Mouse (Mus musculus): ENCODE measurements around the gene Akt2. TPM values are rescaled to one million over a fixed set of nuclear protein-coding genes. Genes with fewer than 3 reads are reported as not detected.

Gene Akt2
- polyA plus RNA-seq, 1 experiment from 2014 or later = 98.8 TPM

- H3K9me3 ChIP-seq = no peaks in the 10 kb centered on the region
- H3K9ac ChIP-seq (replicated peaks) = no peak overlapping the region
- ATAC-seq (ENCODE audit: insufficient number of reproducible peaks, insufficient read depth, low FRiP score, low TSS enrichment, low read depth) = no peak
- H3K36me3 ChIP-seq = no peaks in the 10 kb centered on the region
- peaks cover 8% of the 10 kb centered on the region for H3K4me1 ChIP-seq (replicated peaks)
- H3K4me3 ChIP-seq (replicated peaks) = no peak overlapping the region
- H3K27me3 ChIP-seq = peaks cover 35% of the 10 kb centered on the region
- no peak overlapping the region for H3K27ac ChIP-seq
- H3K4me2 ChIP-seq = no peak overlapping the region
- 87% methylated on average over 11 of the region's 11 CpGs for WGBS
These were observed 58.4 kb downstream of the Akt2 start for GRCm38 (mm10) chr7:27649723-27650122.

GRCm38 (mm10) chr7:27650949-27651348 is 59.6 kb downstream of the Akt2 start:
- ATAC-seq (ENCODE audit: insufficient number of reproducible peaks, insufficient read depth, low FRiP score, low TSS enrichment, low read depth) = no peak
- Histone ChIP-seq H3K9ac (replicated peaks) (no peak overlapping the region), H3K9me3 (no peaks in the 10 kb centered on the region), H3K4me3 (replicated peaks) (0 out of 2 replicates have a peak overlapping the region, but pooled peaks have one; percentile 6), H3K4me2 (peak overlapping the region; percentile 19; the same call in 1 of the 2 replicates), H3K27ac (no peak overlapping the region), H3K4me1 (replicated peaks) (peaks cover 8% of the 10 kb centered on the region), H3K27me3 (peaks cover 47% of the 10 kb centered on the region), H3K36me3 (no peaks in the 10 kb centered on the region; the same call in 1 of the 2 replicates)
- 5% methylated on average over 10 of the region's 10 CpGs for WGBS

DNA sequence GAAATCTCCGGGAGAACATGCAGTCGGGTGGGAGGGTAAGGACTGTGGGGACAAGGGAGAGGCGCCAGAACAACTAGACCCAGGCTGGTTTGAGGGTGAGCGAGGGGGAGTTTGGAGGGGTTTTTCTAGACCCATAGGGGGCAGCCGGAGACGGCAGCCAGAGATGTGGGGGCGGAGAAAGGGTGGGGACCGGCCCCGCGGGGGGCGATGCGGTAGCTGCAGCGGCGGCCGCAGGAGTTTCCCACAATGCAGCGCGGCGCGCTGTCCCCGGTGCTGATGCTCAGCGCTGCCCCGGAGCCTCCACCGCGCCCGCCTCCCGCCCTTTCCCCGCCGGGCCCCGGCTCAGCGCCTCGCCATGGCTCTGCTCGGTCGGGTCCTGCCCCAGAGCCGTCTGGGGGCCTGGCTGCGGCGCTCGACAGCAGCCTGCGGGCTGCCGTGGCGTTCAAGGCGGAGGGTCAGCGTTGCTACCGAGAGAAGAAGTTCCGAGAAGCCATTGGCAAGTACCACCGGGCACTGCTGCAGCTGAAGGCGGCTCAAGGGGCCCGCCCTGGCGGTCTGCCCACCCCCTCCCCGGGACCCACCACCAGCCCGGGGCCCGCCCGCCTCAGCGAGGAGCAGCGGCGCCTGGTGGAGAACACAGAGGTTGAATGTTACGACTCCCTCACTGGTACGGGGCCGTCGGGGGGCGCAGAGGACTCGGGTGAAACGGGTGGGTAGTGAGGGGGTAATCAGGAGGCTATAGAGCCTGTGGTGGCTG is 62.5 kb downstream of the Akt2 start, which contains the start of gene Ttc9b:
Ttc9b (plus strand) TSS at position 235 of the 757 bp plus-strand sequence.
- peaks cover 76% of the 10 kb centered on the region for H3K27me3 ChIP-seq
- 4% methylated on average over 46 of the region's 62 CpGs for WGBS
- H3K27ac ChIP-seq = no peak within 1 kb of the TSS
- H3K9me3 ChIP-seq = no peaks in the 10 kb centered on the region
- peak; percentile 63 for ATAC-seq (ENCODE audit: insufficient number of reproducible peaks, insufficient read depth, low FRiP score, low TSS enrichment, low read depth)
- peak within 1 kb of the TSS; percentile 58 for H3K4me2 ChIP-seq
- H3K9ac ChIP-seq (replicated peaks) = no peak within 1 kb of the TSS; the same call in 1 of the 2 replicates
- peaks cover 25% of the 10 kb centered on the region for H3K36me3 ChIP-seq
- H3K4me3 ChIP-seq (replicated peaks) = peak within 1 kb of the TSS; percentile 34
- H3K4me1 ChIP-seq (replicated peaks) = peaks cover 8% of the 10 kb centered on the region

GRCm38 (mm10) chr7:27654607-27655276 is 63.4 kb downstream of the Akt2 start:
- no peak for ATAC-seq (ENCODE audit: insufficient number of reproducible peaks, insufficient read depth, low FRiP score, low TSS enrichment, low read depth)
- WGBS = 67% methylated on average over 20 of the region's 20 CpGs
- no peaks in the 10 kb centered on the region for H3K9me3 ChIP-seq
- H3K4me3 ChIP-seq (replicated peaks) = no peak overlapping the region
- H3K27ac ChIP-seq = no peak overlapping the region
- peaks cover 33% of the 10 kb centered on the region for H3K36me3 ChIP-seq
- peaks cover 8% of the 10 kb centered on the region for H3K4me1 ChIP-seq (replicated peaks)
- peaks cover 85% of the 10 kb centered on the region for H3K27me3 ChIP-seq
- H3K9ac ChIP-seq (replicated peaks) = no peak overlapping the region
- H3K4me2 ChIP-seq = 0 out of 2 replicates have a peak overlapping the region, but pooled peaks have one; percentile 58

DNA sequence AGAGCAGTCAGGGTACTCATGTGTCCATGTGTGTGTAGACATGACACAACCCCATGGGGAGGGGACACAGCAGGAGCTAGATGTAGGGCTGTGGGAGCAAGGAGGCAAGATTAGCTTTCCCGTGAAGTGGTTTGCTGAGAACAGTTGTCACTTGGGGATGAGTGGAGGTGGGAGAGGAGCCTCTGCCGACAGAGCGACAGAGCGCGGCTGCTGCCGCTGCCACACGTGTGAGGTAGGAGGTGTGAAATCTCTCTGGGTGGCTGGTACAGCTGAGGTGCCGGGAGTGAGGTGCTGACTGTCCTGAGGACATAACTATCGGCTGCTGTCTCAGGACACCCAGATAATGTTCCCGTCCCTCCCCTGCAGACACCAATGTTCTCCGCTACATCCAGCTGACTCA is 64.2 kb downstream of the Akt2 start:
- peaks cover 8% of the 10 kb centered on the region for H3K4me1 ChIP-seq (replicated peaks)
- no peak for ATAC-seq (ENCODE audit: insufficient number of reproducible peaks, insufficient read depth, low FRiP score, low TSS enrichment, low read depth)
- H3K4me2 ChIP-seq = no peak overlapping the region
- H3K9me3 ChIP-seq = no peaks in the 10 kb centered on the region
- H3K27me3 ChIP-seq = peaks cover 93% of the 10 kb centered on the region
- H3K4me3 ChIP-seq (replicated peaks) = no peak overlapping the region
- WGBS = 45% methylated on average over 11 of the region's 11 CpGs
- no peak overlapping the region for H3K9ac ChIP-seq (replicated peaks)
- H3K36me3 ChIP-seq = peaks cover 38% of the 10 kb centered on the region
- H3K27ac ChIP-seq = no peak overlapping the region

GRCm38 (mm10) chr7:27656600-27656999 is 65.2 kb downstream of the Akt2 start:
- Histone ChIP-seq H3K36me3 (peaks cover 48% of the 10 kb centered on the region), H3K9me3 (no peaks in the 10 kb centered on the region), H3K4me2 (no peak overlapping the region), H3K27ac (no peak overlapping the region), H3K4me1 (replicated peaks) (peaks cover 8% of the 10 kb centered on the region), H3K4me3 (replicated peaks) (no peak overlapping the region), H3K9ac (replicated peaks) (no peak overlapping the region), H3K27me3 (peaks cover 92% of the 10 kb centered on the region)
- ATAC-seq (ENCODE audit: insufficient number of reproducible peaks, insufficient read depth, low FRiP score, low TSS enrichment, low read depth) = no peak
- WGBS = 89% methylated on average over 16 of the region's 16 CpGs

DNA sequence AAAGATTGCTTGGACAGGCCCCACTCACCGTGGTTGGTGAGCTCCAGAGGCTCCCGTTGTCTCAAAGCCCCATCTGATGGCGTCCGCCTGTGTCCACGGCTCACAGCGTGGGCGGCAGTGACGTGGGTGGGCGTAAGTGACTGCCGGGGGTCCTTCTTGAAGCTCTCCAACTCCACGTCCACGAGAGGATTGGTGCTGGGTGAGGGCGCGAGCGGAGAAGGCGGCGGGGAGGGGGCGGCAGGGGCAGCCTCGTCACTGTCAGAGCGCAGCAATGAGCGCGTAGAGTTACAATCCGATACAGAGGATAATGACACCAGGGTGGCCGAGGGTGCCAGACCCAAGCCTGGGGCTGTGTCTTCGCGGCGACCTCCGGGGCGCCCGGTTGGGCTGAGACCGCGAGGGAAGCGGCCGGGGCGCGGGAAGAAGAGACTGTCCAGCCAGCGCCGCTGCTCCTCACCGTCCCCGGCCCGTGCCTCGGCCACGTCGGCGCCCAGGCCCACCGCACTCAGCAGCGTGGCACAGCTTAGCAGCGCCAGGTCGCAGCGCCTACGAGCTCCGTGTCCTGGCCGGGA is 66.6 kb downstream of the Akt2 start:
- ATAC-seq (ENCODE audit: insufficient number of reproducible peaks, insufficient read depth, low FRiP score, low TSS enrichment, low read depth) = no peak
- WGBS = 27% methylated on average over 53 of the region's 53 CpGs
- H3K27me3 ChIP-seq = peaks cover 81% of the 10 kb centered on the region
- H3K27ac ChIP-seq = no peak overlapping the region
- no peak overlapping the region for H3K4me3 ChIP-seq (replicated peaks)
- peaks cover 57% of the 10 kb centered on the region for H3K36me3 ChIP-seq
- no peak overlapping the region for H3K4me2 ChIP-seq
- no peaks in the 10 kb centered on the region for H3K9me3 ChIP-seq
- no peak overlapping the region for H3K9ac ChIP-seq (replicated peaks)
- peaks cover 8% of the 10 kb centered on the region for H3K4me1 ChIP-seq (replicated peaks)

DNA sequence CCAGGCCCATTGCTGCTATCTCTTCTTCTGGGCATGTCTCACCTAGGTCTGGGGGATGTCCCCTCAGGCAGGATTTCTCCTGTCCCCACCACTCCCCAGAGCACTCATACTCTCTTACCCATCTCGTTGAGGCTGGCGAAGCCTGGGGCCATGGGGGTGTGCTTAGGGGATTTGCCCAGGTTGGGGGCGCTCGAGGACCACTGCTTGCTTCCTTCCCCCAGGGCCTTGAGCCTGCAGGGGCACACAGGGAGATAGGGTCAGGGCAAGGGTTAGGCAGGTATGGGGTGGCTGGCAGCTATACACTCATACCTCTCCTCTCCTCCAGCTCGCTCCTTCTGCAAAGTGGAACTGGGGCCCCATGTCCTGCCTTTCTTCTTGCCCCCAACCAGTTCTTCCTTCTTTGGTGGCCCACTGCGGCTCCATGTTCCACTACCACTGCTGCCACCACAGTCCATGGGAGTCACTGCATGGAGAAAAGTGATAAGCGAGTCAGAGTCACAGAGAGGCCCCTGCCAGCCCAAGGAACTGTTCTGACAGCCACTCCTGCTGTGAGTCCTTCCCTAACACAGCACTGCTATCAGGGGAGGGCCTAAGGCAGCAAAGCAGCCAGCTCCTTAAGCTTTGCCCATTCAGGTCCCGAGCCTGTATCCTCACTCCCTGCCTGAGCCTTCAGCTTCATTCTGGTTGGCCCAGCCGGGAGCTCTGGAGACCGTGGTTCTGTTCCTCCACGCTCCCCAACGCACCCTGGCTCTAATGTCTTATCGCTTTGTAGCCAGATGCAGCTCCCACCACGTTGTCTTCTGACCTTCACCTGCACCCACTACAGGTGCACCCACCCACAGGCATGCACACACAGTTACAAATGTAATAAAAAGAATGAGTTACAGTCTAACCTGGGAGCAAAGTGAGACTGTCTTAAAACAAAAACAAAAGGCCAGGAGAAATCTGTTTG is 67.6 kb downstream of the Akt2 start:
- Histone ChIP-seq H3K36me3 (peaks cover 62% of the 10 kb centered on the region), H3K27me3 (peaks cover 70% of the 10 kb centered on the region)
- 54% methylated on average over 14 of the region's 14 CpGs for WGBS

GRCm38 (mm10) chr7:27662038-27662437 is 70.7 kb downstream of the Akt2 start:
- H3K36me3 ChIP-seq = peaks cover 74% of the 10 kb centered on the region
- no peak overlapping the region for H3K27ac ChIP-seq
- no peaks in the 10 kb centered on the region for H3K4me1 ChIP-seq (replicated peaks)
- H3K9me3 ChIP-seq = no peaks in the 10 kb centered on the region
- 93% methylated on average over 4 of the region's 4 CpGs for WGBS
- no peak for ATAC-seq (ENCODE audit: insufficient number of reproducible peaks, insufficient read depth, low FRiP score, low TSS enrichment, low read depth)
- no peak overlapping the region for H3K9ac ChIP-seq (replicated peaks)
- no peak overlapping the region for H3K4me2 ChIP-seq
- H3K27me3 ChIP-seq = peaks cover 40% of the 10 kb centered on the region
- H3K4me3 ChIP-seq (replicated peaks) = no peak overlapping the region

More for the DNA sequence above, 67.6 kb downstream of the Akt2 start:
- Histone ChIP-seq H3K9me3 (no peaks in the 10 kb centered on the region), H3K4me2 (no peak overlapping the region), H3K4me3 (replicated peaks) (no peak overlapping the region), H3K9ac (replicated peaks) (no peak overlapping the region), H3K27ac (no peak overlapping the region), H3K4me1 (replicated peaks) (peaks cover 3% of the 10 kb centered on the region)
- ATAC-seq (ENCODE audit: insufficient number of reproducible peaks, insufficient read depth, low FRiP score, low TSS enrichment, low read depth) = no peak

GRCm38 (mm10) chr7:27673064-27673574 is 81.8 kb downstream of the Akt2 start:
- WGBS = 61% methylated on average over 9 of the region's 9 CpGs
- no peak for ATAC-seq (ENCODE audit: insufficient number of reproducible peaks, insufficient read depth, low FRiP score, low TSS enrichment, low read depth)
- H3K36me3 ChIP-seq = peaks cover 35% of the 10 kb centered on the region
- peak overlapping the region; percentile 96 for H3K4me3 ChIP-seq (replicated peaks)
- no peak overlapping the region for H3K27ac ChIP-seq
- no peaks in the 10 kb centered on the region for H3K9me3 ChIP-seq
- H3K4me2 ChIP-seq = peak overlapping the region; percentile 100
- no peaks in the 10 kb centered on the region for H3K27me3 ChIP-seq
- peak overlapping the region; percentile 93 for H3K9ac ChIP-seq (replicated peaks)
- H3K4me1 ChIP-seq (replicated peaks) = peaks cover 22% of the 10 kb centered on the region
